Mouse (Mus musculus) layer of hippocampus, postnatal 36 days (tissue): ENCODE data around the gene Vdac1. TPM values are rescaled to one million over a fixed set of nuclear protein-coding genes. Genes with fewer than 3 reads are reported as not detected.
"Not testable (repeated sequence)": the region's sequence is repeated elsewhere in the genome, so short reads cannot be mapped to it uniquely, and the experiment has no call there.

Experiments used
- DNase-seq, 2 experiments: peaks; one replicate each; pipeline ENCODE4 v3.0.0; 2022
- total RNA-seq, 2 experiments: library from RNA; stranded (reverse); gene quantifications; 2 replicates each; pipeline ENCODE4 v1.2.3; 2021

Vdac1 gene
- total RNA-seq, 2 experiments from 2014 or later = 514 to 555 TPM

DNA sequence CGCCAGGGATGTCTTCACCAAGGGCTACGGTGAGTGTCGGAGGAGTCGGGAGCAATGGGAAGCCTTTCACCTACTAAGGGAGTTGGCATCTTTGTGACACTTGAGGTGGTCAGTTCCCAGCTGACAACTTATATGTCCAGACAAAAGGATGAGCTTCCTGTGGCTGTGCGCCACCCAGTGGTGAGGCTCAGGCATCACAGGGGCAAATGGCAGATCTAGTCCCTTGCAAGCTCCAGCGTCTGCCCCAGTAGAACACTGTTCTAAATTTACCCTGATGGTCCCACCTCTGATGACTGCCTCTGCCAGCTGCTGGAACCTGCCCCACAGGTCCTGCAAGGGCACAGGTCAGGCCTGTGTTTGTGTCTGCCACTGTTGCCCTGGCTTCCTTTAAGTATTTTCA is 13.7 kb downstream of the Vdac1 start:
- no peak for DNase-seq

DNA sequence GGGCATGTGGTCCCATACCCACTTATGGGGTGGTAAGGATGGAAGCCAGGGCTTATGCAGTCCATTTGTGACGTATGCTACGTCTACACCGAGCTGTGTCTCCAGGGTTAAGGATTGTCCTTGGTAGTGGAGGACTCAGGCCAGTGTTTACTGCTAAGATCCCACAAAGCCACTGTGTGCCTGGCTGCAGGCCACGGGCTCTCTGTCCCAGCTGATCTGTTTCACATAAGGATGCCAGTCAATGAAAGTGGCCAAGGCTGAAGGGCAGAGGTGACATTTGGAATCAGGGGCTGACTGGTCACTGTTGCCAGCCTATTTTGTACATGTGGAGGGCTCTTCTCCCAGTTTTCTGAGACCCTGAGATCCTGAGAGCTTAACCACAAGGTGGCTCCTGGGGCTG is 16.9 kb downstream of the Vdac1 start:
- no peak for DNase-seq

DNA sequence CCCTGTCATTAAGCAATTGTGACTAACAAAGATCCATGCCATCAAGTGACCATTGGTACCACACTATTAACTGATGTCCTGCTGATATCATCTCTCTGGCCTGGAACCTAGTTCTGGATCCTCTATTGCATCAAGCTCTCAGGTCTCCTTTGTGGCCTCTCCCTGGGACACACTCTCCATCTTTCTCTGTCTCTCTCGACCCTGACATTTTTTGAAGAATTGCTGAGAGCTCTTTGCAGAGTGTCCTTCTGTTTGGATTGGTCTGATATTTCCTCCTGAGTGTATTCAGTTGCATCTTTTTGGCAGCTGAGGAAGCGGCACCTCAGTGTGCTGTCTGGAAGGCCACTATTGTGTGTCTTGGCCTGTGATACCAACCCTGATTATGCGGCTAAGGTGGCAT is 18.6 kb downstream of the Vdac1 start:
- no peak for DNase-seq

DNA sequence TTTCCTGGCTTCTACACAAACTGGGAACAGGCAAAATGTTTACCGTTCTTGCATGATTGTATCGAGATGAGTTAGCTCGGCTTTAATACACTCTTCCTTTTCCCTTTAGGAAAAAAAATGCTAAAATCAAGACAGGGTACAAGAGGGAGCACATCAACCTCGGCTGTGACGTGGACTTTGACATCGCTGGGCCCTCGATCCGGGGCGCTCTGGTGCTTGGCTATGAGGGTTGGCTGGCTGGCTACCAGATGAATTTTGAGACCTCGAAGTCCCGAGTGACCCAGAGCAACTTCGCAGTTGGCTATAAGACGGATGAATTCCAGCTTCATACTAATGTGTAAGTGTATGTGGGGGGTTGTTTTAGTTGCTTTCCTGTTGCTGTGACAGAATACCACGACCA is 23.1 kb downstream of the Vdac1 start:
- no peak for DNase-seq

DNA sequence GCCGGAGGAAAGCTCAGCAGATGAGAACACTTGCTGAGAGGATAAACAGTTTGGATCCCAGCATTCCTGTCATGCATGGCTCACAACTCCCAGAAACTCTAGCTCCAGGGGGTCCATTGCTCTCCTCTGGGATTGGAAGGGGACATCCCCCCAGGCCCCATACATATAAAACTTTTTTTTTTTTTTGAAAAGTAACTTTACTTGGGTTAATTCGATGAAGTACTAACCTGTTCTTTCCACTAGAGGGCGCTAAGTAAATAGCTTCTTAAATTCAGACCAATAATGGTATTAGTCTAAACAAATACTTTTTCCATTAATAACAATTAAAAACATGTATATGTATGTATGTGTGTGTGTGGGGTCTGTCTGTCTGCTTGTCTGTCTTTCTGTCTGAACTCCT is 24.0 kb downstream of the Vdac1 start:
- no peak for DNase-seq

DNA sequence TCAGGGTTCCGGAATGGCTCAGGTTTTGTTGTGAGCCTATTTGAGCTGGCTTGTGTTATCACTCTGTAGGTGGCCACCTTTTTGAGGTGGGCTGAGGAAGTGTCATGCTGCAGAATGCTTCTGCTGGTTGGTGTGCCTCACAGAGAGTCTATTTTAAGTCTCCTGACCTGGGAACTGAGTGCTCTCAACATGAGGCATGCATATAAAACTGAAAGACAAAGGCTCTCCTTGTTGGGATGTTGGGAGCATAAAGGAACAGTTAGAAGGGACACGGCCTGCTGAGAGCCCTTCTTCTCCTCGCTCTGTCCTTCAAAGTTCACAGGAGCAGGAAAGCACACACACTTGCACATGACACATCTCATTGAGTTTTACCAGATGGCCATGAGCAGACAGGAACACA is 26.2 kb downstream of the Vdac1 start:
- no peak for DNase-seq

DNA sequence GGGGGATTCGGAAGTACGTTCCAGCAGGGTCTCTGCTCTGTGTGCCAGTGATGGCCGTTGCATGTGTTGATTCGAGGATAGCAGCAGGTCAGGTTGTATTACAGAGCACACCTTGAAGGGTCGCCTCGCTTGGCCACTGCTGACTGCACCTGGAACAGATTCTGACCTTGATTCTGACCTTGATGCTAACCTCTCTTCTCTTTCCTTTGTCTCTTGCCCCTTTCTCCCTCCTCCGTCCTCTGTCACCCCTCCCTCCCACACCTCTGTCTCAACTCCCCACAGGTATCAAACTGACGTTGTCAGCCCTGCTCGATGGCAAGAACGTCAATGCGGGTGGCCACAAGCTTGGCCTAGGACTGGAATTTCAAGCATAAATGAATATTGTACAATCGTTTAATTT is 27.5 kb downstream of the Vdac1 start:
- no peak for DNase-seq

DNA sequence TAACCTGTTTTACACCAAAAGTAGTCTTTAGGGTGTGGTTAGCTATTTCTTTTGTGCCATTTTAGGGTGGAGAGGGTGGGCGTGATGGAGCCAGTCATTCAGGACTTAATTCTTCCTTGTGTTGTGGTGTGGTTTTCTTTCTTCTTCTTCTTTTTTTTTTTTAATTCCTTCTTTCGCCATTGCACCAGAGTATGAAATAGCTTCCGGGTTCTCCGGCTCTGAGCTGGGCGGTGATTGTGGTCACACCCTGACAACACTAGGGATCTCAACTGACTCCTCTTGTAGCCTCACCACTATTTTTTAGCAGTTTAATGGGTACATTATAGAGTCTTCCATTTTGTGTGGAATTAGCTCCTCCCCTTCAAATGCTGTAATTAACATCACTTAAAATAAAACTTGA is 28.3 kb downstream of the Vdac1 start:
- not testable (repeated sequence) for DNase-seq

DNA sequence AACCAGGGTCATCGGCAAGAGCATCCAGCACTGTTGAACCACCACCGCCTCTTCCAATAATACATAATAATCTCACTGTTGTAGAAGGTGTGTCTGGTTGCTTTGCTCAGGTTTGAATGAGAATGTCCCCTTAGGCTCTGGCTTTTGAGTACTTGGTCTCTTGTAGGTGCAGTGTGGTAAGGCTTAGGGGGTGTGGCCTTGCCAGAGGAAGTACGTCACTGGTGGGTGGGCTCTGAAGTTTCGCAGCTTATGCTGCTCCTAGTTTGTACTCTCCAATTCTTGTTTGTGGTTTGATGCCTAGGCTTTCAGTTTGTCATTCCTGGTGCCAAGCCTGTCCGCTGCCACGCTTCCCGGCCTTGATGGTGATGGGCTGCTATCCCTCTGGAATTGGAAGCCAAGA is 29.3 kb downstream of the Vdac1 start:
- no peak for DNase-seq

DNA sequence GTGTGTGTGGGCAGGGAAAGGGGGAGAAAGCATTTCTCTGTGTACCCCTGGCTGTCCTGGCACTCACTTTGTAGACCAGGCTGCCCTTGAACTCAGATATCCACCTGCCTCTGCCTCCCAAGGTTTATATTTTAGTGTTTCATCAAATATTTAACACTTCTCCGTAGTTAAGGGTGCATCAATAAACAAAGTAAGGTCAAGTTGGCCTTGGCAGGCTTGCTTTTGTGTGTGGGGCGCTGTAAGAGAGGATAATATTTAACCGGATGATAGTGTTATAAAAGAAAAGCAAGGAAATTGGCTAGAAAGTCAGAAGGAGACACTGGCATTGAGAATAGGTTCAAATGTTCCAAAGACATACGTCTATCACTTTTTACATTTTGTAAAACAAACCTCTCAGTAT is 33.8 kb downstream of the Vdac1 start:
- DNase-seq = no peak

DNA sequence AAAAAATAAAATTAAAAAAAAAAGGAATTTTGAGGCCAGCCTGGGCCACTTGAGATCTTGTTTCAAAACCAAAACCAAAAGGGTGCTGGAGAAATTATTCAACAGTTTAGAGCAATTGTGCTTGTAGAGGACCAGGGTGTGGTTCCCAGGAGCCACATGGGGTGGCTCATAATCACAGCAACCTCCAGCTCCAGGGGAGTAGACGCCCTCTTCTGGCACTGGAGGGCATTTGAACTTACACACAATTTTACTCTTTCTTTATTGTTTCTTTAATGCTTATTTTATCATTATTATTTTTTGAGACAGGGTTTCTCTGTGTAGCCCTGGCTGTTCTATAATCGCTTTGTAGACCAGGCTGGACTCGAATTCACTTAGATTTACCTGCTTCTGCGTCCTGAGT is 34.7 kb downstream of the Vdac1 start:
- DNase-seq = no peak

DNA sequence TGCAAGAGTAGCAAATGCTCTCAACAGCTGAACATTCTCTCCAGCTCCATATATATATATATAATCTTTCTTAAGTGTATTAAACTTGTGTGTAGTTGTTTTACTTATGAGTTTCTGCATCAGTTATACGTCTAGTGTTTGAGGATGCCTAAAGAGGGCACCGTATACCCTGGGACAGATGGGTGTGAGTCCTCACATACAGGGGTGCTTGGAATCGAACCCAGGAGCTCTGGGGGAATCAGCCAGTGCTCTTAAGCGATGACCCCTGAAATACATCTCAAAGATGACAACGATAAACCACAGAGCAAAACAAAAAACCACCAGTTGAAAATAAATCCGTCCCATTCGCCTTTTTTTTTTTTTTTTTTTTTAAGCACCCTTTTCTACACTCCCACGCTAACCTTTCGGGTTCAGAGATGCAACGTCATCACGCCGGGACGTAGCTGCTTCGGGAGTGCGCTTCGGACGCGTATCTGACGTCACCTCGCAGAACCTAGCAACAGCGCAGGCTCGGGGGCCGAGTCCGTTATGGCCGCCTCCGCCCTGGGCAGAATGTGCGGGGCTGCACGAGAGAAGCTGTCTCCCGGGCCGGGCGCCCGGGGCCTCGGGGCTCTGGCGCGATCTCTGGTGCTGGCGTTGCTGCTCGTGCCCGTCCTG is 35.4 kb downstream of the Vdac1 start, which contains the start of gene 9530068E07Rik:
Gene 9530068E07Rik, plus strand, starts transcription at position 489 of the 657 bp plus-strand sequence.
- DNase-seq = peak; percentile 91 to 94

DNA sequence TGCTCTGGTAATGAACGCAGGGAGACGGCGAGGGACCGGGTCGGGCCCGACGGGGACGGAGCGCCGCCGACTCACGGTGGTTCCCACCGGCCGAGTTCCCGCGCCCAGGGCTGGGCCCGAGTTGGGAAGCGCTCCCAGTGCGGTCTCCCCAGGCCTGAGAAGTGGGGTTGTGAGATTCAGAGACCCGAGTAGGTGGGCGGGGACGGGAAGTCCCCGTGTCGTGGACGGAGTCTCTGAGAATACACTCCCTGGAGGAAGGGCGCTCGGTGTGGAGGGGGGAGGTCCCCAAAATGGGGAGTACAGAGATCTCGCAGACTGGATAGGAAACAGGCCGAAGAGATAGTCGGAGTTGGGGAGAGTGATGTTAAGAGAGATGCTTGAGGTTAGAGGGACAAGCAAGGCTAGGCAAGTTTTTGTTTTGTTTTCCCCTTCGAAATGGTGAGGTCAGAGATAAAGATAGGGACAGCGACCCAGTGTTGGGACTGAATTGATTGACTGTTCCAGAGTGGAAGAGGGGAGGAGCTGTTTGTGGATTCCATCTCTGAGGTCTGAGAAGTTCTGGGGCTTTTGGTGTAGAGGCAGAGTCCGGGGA is 36.0 kb downstream of the Vdac1 start:
- DNase-seq = no peak

DNA sequence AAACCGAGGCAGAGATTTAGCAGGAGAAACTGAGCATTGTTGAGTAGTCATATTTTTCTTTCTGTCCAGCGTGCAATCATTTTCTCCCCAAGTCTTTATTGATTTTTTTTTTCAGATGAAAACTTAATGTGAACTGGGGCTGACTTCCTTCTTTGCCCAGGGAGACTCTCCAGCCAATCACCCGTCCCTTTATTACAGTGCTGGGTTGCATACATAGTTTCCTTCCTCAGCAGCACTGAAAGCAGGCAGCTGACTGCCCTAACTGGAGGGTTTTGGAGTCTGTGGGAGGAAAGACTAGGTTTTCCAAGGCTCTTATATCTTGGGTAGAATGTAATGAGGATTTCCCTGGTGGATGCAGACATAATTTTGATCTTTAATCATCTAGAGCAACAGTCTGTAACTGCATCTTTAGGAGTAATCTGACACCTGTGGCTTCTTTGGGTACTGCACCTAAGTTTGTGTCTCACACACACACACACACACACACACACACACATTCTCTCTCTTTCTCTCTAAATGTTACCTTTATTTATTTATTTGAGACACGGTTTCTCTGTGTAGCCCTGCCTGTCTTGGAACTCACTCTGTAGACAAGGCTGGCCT is 36.8 kb downstream of the Vdac1 start:
- no peak for DNase-seq

DNA sequence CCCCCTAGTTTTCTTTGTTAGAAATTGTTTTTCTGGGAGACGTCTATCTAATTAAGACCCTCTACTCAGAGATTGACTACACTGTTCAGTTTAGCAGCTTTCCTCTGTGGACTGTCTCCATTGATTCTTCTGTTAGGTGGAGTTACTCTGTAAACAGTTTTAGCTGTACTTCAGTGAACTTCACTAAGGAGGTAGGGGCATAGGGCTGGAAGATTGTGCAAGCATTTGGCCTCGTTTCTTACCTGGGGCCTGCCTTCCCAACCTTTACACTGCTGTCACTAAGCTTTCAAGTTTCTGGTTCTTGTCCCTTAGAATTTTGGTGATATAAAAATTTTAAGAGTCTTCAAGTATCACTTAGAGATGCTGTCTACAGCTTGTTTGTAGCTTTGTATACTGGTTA is 40.8 kb downstream of the Vdac1 start:
- no peak for DNase-seq

DNA sequence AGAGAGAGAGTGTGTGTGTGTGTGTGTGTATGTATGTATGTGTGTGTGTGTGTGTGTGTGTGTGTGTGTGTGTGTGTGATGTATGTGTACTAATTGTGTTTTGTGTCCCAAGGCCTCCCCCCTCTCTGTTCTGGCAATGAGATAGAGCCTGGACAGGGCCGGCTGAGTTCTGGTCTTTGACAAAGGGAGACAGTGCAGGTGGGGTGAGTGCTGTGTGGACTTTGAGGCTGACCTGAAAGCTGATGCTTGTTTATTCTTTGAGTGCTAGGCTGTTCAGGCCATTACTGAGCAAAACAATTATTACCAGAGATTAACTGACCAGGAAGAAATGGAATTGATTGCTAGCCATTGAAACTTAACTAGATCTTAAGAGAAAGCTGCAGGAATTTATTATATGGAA is 41.9 kb downstream of the Vdac1 start:
- no peak for DNase-seq

DNA sequence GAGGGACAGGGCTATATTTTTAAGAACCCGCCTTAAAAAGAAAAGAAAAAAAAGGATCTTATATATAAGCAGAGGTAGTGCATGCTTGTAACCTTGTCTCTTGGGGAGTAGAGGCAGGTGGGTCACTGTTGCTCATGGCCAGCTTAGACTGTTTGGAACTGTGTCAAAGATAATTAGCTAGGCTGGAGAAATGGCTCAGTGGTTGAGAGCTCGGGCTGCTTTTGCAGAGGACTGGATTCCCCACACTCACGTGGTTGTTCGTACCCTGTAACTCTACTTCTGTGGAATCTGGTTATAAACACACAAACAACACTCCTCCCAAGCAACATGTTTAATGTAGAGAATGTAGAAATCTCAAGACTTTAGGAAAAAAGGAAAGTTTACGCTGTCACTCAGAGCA is 43.5 kb downstream of the Vdac1 start:
- no peak for DNase-seq

DNA sequence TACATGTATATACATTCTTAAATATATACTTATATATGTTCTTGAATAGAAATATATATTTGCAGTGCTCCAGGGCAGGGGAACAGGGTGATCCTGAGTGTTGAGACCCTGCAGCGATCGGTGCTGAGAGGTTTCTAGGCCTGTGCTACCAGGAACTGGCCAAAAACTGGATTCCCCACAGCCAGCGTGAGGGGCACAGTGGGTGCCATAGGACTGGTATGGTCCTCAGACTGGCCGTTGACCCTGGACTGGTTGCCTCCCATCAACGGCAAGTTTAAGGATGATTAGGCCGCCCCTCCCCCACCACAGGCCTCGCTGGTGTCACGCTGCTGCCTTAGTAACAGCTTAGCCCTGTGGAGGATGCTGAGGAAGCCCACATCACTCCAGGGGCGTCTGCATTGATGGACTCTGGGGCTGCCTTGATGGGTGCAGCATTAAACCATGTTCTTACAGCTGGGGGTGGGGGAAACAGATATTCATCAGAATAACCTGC is 44.6 kb downstream of the Vdac1 start:
- no peak for DNase-seq

DNA sequence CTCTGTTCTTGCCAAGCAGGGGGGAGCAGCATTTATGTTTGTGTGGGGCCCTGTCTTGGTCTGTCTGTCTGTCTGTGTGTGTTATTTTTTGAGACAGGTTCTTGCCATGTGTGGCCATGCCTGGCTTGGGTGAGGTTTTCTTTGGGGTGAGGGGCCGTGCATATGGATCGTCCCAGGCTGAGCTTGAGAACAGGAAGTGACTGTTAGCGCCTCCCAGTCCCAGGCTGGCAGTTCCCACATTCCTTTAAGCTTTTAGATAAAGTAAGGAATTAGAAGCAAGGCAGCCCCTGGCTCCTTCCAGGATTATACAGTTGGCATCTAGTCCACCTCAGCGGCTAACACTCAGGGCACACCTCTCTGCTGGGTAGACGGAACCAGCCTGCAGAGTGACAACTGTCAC is 48.7 kb downstream of the Vdac1 start:
- no peak for DNase-seq

DNA sequence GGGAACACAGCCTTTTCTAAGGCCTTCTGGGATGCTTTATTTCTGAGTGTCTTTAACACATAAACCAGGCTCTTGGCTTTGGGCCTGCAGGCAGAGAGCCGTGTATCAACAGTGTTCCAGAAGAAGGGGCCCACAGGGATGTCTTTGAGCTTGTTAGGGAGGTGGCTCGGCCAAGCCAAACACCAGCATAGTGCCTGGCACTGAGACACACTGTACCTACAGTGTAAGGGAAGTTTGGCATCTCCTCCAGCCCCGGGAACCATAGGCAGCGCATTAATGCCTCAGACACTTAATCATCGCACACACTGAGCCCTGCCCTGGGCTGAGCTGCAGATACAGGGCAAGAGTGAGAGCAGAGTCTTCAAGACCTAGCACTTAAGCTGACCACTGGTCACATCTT is 57.7 kb downstream of the Vdac1 start:
- no peak for DNase-seq

DNA sequence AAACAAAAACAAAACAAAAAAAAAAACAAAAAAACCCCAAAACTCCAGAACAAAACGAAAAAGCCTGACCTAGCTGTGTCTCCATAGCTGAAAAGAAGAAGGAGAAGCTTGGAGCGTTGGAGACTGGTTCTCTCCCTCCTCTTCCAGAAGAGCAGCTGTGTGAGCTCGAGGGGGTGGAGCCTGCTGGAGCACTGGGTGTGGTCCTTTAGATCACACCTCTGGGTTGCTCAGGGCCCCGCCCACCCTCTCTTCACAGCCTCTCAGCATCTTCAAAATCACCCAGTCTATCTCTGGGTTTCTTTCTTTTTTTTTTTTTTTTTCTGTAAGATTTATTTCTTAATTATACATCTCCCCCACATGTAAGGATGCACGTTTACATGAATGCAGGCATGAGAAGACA is 58.6 kb downstream of the Vdac1 start:
- DNase-seq = no peak

DNA sequence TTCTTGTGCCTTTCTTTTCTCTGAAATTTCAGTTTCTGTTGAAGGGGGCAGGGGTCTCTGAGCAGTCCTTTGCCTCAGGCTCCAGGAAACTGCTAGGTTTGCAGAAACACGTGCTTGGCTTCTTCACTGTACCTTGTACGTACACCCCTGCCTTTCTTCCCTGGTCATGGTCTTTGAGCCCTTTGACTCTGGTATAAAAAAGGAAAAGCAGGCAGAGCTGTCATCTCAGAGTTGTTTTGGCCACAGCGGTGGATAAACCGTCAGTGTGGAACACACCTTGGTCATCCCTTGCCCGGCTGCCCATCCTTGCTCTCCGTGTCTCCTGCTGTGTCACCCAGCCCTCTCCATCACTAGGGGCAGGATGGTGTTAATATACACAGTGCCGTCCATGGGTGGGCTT is 59.2 kb downstream of the Vdac1 start:
- DNase-seq = no peak

DNA sequence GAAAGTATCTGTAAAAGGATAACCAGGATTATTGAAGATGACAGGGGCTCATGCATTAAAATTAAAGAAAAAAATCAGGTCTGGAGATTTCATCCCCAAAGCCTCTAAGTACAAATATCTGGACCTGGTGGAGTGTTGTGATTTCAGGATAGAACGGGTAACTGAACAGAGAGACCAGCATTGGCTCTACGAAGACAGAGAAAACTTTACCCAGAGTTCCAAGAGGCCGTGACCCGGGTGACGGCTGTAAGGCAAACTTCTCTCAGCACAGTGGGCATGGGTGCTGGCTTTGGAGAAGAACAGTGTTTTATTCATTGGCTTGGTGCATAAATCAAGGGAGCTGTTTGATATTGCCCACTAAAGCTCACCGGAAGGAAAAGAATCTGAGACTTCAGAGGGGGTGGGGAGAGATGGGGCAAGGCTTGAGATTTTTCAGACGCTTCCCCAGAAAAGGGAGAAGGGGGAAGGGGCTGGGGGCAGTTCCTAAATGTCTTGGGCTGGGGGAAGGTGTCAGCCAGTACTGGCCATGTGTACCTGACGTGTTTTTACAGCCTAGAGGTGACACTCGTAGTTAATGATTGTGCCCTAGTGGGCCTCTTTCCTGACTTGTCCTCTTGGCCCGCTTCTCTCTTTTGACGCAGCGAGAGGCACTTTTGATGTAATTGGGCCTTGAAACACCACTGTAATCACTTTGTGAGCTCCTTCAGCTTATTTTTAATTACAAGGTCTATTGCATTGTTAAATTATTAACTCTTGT is 59.8 kb downstream of the Vdac1 start:
- no peak for DNase-seq
